Mouse (Mus musculus) intestine, postnatal 0 days (tissue): ENCODE results near the gene Vps26a. TPM values are rescaled to one million over a fixed set of nuclear protein-coding genes. Genes with fewer than 3 reads are reported as not detected.
A peak's percentile ranks its signal among the peaks of the same experiment; 100 is the strongest.

Source experiments
- ATAC-seq: fragments of 200-750 bp; cut with Nextera tagmentation; 2 replicates; pipeline ENCODE4 v1.8.0; 2017; ENCODE audit warnings: mild to moderate bottlenecking, moderate TSS enrichment, moderate library complexity
- H3K27ac ChIP-seq: fragments of 300-500 bp; sonication (generic); 2 replicates; pipeline ENCODE4 v1.5.1; 2014; ENCODE audit warnings: mild to moderate bottlenecking, low read depth, low read length, moderate library complexity
- H3K27me3 ChIP-seq: fragments of 300-500 bp; sonication (generic); replicated peaks from 2 replicates; pipeline ENCODE4 v1.6.1; 2014; ENCODE audit warnings: low read length, mixed read lengths; ENCODE audit not compliant: control insufficient read depth, insufficient read depth
- H3K36me3 ChIP-seq: fragments of 300-500 bp; sonication (generic); 2 replicates; pipeline ENCODE4 v1.6.1; 2014; ENCODE audit warnings: mild to moderate bottlenecking, moderate library complexity; ENCODE audit not compliant: control insufficient read depth, insufficient read depth
- H3K4me1 ChIP-seq: fragments of 300-500 bp; sonication (generic); replicated peaks from 2 replicates; pipeline ENCODE4 v1.6.1; 2014; ENCODE audit warnings: antibody characterized with exemption, low read length, mixed read lengths; ENCODE audit not compliant: control insufficient read depth, insufficient read depth
- H3K4me2 ChIP-seq: fragments of 300-500 bp; sonication (generic); replicated peaks from 2 replicates; pipeline ENCODE4 v1.6.1; 2014; ENCODE audit warnings: low read depth, mild to moderate bottlenecking, moderate library complexity
- H3K4me3 ChIP-seq: fragments of 300-500 bp; sonication (generic); 2 replicates; pipeline ENCODE4 v1.5.1; 2014; ENCODE audit warnings: low read depth, low read length
- H3K9ac ChIP-seq: fragments of 300-500 bp; sonication (generic); 2 replicates; pipeline ENCODE4 v1.6.1; 2014; ENCODE audit warnings: mild to moderate bottlenecking, low read depth, low read length
- H3K9me3 ChIP-seq: fragments of 300-500 bp; sonication (generic); 2 replicates; pipeline ENCODE4 v1.6.1; 2016; ENCODE audit warnings: mixed run types; ENCODE audit not compliant: control insufficient read depth
- CTCF ChIP-seq: sonication (generic); IDR thresholded peaks from 2 replicates; pipeline ENCODE4 v1.5.1; 2016; ENCODE audit warnings: low read depth, mild to moderate bottlenecking, control low read depth, antibody characterized with exemption, moderate library complexity
- WGBS: fragments of 180-500 bp; shearing (Covaris S2); extraction: QIAGEN DNeasy Blood & Tissue Kit; methylation state at CpG from one replicate; pipeline ENCODE4 v1.1.7; 2014; 5-methylcytosine and 5-hydroxymethylcytosine counted together
- polyA plus RNA-seq: library from polyadenylated mRNA; unstranded; fragments of >200 nt; fragmentation: Nextera tagmentation; extraction: Ambion mirVana; gene quantifications from 2 replicates; pipeline ENCODE4 v1.2.1, GENCODE M21; 2015

Gene Vps26a
- polyA plus RNA-seq, result 102 and 116 TPM in 2 replicates

DNA sequence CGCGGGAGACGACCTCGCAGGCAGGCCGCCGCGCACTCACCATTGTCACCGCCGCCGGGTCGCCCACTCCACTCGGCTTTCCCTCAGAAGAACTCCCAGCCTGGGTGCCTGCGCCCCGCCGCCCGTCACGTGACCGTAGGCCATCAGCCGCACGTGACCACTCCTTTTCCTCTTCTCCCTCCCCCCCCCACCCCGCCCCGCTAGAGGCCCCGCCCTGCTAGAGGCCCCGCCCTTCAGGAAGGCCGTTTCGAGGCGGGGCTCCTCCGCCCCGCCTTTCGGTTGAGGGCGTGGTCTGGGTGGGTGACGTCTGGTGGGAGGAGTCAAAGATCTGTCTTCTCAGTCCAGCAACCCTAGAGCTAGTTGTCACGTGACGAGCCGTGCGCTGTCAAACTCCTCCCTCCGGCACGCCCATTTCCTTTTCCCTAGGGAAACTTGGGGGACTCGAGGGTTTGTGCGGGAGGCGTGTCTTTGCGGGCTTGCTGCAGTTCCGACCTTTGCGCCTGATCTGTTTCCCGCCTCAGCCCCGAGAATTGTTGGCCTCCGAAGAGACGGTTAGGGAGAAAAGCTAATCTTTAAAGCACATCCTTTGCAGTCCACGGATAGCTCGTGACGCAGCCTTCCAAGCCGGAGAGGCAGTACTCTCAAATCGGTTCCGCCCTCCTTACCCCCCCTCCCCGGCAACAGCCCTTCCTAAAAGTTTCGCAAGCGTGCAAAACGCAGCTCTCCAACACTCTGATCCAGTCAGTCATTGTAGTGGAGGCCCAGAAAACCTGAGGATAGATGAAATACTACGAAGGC, at the start of gene Vps26a:
Gene Vps26a, minus strand, starts transcription at position 188 of the 798 bp plus-strand sequence.
- ATAC-seq, result peak; percentile 88
- Histone ChIP-seq H3K9me3 (no peaks in the 10 kb centered on the region), H3K9ac (peak within 1 kb of the TSS; percentile 89), H3K4me2 (peak within 1 kb of the TSS; percentile 76), H3K27me3 (no peaks in the 10 kb centered on the region), H3K36me3 (no peaks in the 10 kb centered on the region), H3K4me3 (peak within 1 kb of the TSS; percentile 85), H3K27ac (peak within 1 kb of the TSS; percentile 91), H3K4me1 (0 out of 2 replicates have a peak, but pooled peaks cover 8% of the 10 kb centered on the region)
- no peak for TF ChIP-seq CTCF
- WGBS, result under 1% methylated on average over 53 of the region's 59 CpGs

GRCm38 (mm10) chr10:62534509-62534908, 47.9 kb upstream of the Vps26a start:
- H3K4me1 ChIP-seq, result no peaks in the 10 kb centered on the region
- no peak overlapping the region for H3K9ac ChIP-seq
- H3K4me3 ChIP-seq, result no peak overlapping the region
- no peaks in the 10 kb centered on the region for H3K36me3 ChIP-seq
- H3K4me2 ChIP-seq, result no peak overlapping the region
- 81% methylated on average over 7 of the region's 7 CpGs for WGBS
- no peak for TF ChIP-seq CTCF
- no peak for ATAC-seq
- H3K27me3 ChIP-seq, result no peaks in the 10 kb centered on the region
- no peaks in the 10 kb centered on the region for H3K9me3 ChIP-seq
- no peak overlapping the region for H3K27ac ChIP-seq

- Histone ChIP-seq H3K27me3 (no peaks in the 10 kb centered on the region), H3K4me3 (no peak overlapping the region), H3K4me1 (no peaks in the 10 kb centered on the region), H3K4me2 (no peak overlapping the region), H3K36me3 (no peaks in the 10 kb centered on the region), H3K9ac (no peak overlapping the region), H3K9me3 (no peaks in the 10 kb centered on the region), H3K27ac (no peak overlapping the region)
- ATAC-seq, result no peak
- TF ChIP-seq CTCF, result no peak
- WGBS, result 46% methylated on average over 2 of the region's 2 CpGs
These were observed 46.2 kb upstream of the Vps26a start for GRCm38 (mm10) chr10:62532832-62533231.

GRCm38 (mm10) chr10:62530183-62530582, 43.6 kb upstream of the Vps26a start:
- no peaks in the 10 kb centered on the region for H3K9me3 ChIP-seq
- no peaks in the 10 kb centered on the region for H3K4me1 ChIP-seq
- no peak overlapping the region for H3K4me2 ChIP-seq
- no peak overlapping the region for H3K27ac ChIP-seq
- H3K36me3 ChIP-seq, result no peaks in the 10 kb centered on the region
- H3K4me3 ChIP-seq, result no peak overlapping the region
- 72% methylated on average over 9 of the region's 9 CpGs for WGBS
- TF ChIP-seq CTCF, result no peak
- no peak overlapping the region for H3K9ac ChIP-seq
- no peaks in the 10 kb centered on the region for H3K27me3 ChIP-seq
- ATAC-seq, result no peak

DNA sequence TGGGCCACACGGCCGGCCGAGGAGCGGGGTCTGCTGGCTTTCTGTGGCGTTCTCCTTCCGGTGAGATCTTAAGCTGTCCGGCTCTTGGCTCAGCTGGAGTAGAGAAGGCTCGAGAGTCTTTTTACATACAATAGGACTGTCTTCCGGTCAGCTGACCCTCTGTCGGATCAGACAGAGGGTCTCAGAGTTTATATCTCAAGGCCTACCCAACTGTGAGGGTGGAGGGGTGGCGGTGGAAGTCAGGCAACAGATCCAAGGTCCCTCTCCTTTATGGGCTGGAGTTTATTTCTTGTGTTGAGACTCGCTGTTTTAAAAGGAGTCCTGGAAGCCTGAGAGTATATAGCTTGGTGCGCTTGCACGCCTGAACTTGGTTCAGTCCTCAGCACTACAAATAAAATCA, 40.7 kb upstream of the Vps26a start, which contains the start of gene Srgn:
Gene Srgn, minus strand, starts transcription at position 101 of the 400 bp plus-strand sequence.
- Histone ChIP-seq H3K9ac (no peak within 1 kb of the TSS), H3K27me3 (no peaks in the 10 kb centered on the region), H3K4me3 (no peak within 1 kb of the TSS), H3K27ac (no peak within 1 kb of the TSS), H3K36me3 (no peaks in the 10 kb centered on the region), H3K4me1 (no peaks in the 10 kb centered on the region), H3K4me2 (no peak within 1 kb of the TSS), H3K9me3 (no peaks in the 10 kb centered on the region)
- ATAC-seq, result no peak
- TF ChIP-seq CTCF, result no peak
- 85% methylated on average over 14 of the region's 14 CpGs for WGBS

DNA sequence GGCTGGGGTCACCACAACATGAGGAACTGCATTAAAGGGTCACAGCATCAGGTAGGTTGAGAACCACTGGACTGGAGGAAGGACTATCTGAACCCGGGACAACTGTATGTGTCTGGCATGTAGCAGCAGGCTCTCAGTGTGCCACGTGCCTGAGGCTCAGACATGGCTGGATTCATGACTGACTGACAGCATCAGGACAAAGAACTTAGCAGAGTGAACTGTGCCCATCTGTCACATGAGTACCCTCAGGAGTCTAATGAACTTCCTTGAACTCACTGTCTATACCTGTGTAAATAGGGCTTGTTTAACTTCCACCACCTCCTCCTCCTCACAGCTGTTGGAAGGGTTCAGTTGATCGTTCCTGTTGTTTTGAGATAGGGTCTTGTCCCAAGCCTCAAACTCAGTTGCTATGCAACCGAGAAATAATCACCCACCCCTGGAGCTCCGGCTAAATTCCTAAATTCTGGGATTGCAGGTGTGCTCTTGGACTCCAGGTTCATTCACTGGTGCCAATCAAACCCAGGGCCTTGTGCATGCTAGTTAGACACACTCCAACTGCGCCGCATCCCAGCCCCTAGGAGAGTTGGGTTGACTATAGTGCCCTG, 35.8 kb upstream of the Vps26a start:
- peak; percentile 83 for ATAC-seq
- Histone ChIP-seq H3K27me3 (no peaks in the 10 kb centered on the region), H3K36me3 (no peaks in the 10 kb centered on the region), H3K4me3 (no peak overlapping the region), H3K4me2 (no peak overlapping the region), H3K9me3 (no peaks in the 10 kb centered on the region), H3K9ac (no peak overlapping the region), H3K4me1 (no peaks in the 10 kb centered on the region), H3K27ac (peak overlapping the region; percentile 57)
- TF ChIP-seq CTCF, result no peak
- 52% methylated on average over 7 of the region's 7 CpGs for WGBS
